Mouse (Mus musculus): Measurements from ENCODE around the gene Lypd5. TPM values are rescaled to one million over a fixed set of nuclear protein-coding genes. Genes with fewer than 3 reads are reported as not detected.

The Lypd5 gene
- total RNA-seq (2014; rRNA removed; ENCODE audit: low replicate concordance): not detected in 2 replicates
- not detected in 2 replicates for polyA plus RNA-seq (2015; fragmentation: Nextera tagmentation; extraction: Ambion mirVana)

DNA sequence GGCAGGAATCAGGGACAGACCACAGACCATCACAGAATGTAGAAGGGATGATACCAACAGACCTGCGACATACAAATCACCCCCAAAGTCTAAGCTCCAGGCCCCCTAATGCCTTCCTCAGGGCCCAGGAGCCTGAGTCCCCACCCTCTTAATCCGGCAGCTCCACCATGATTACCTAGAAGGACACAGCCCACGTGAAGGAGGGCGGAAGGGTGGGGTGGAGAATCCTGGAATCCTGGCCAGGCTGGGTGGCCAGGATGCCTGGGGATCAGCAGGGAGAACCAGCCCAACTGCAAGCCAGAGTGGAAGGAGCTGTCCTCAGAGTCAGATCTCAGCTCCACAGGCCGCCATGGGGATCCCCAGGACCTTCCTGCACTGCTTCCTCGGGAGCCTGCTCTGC is at the start of gene Lypd5:
TSS of gene Lypd5 (plus strand) at position 301 of the 400 bp plus-strand sequence.
- no peaks in the 10 kb centered on the region for H3K27me3 ChIP-seq (ENCODE audit: control insufficient read depth, insufficient read depth, low read length)
- H3K36me3 ChIP-seq (replicated peaks; ENCODE audit: control insufficient read depth, insufficient read depth, low read length): no peaks in the 10 kb centered on the region
- H3K9ac ChIP-seq (replicated peaks; ENCODE audit: low read depth, low read length): no peak within 1 kb of the TSS
- no peak within 1 kb of the TSS for H3K4me3 ChIP-seq (ENCODE audit: low read depth, low read length)
- TF ChIP-seq EP300 (IDR thresholded peaks at IDR 0.05; ENCODE audit: low read depth) (no peak), CTCF (IDR thresholded peaks at IDR 0.05; ENCODE audit: low read depth) (no peak)
- no peaks in the 10 kb centered on the region for H3K9me3 ChIP-seq (replicated peaks; ENCODE audit: control insufficient read depth, low read length)
- no peak within 1 kb of the TSS for H3K4me2 ChIP-seq (ENCODE audit: low read depth, low read length)
- no peaks in the 10 kb centered on the region for H3K4me1 ChIP-seq (ENCODE audit: control insufficient read depth, insufficient read depth)
- 31% methylated on average over 6 of the region's 6 CpGs for WGBS
- ATAC-seq (ENCODE audit: insufficient read depth, low read depth) (no peak), DNase-seq (ENCODE audit: low spot score) (no peak)
- H3K27ac ChIP-seq (ENCODE audit: low read depth): no peak within 1 kb of the TSS

DNA sequence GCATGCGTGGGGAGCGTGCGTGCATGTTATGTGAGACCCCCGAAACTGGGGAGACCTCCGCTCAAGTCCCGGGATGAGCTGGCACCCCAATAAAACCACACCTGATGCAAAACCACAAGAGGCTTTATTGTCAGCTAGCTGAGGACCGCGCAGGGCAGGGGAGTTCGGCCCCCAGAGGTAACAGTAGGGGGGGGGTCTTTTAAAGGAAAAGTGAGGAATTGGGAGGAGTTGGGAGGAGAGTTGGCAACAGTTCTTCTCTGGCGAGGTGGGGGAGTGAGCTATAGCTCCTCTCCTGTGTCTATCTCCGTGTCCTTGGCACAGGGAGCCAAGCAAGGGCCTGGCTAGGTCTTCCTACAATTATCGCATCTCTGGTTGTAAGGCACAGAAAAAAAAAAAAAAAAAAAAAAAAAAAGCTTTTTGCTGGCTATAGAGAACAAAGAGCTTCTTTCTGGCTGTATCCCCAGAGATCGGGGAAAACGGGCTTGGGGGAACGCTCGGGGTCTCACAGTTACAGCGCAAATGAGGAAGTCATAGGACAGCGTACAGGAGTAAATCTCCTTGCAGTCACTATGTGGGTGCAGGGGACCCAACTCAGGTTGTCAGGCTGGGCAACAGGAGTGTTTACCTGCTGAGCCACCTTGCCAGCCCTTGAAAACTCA is 49.0 kb upstream of the Lypd5 start:
- 2% methylated on average over 18 of the region's 18 CpGs for WGBS
- DNase-seq (ENCODE audit: low spot score) (no peak), ATAC-seq (ENCODE audit: insufficient read depth, low read depth) (0 out of 2 replicates have a peak, but pooled peaks have one; percentile 13)
- H3K4me2 ChIP-seq (ENCODE audit: low read depth, low read length): peak overlapping the region; percentile 86
- peaks cover 20% of the 10 kb centered on the region for H3K36me3 ChIP-seq (replicated peaks; ENCODE audit: control insufficient read depth, insufficient read depth, low read length)
- peaks cover 4% of the 10 kb centered on the region for H3K4me1 ChIP-seq (ENCODE audit: control insufficient read depth, insufficient read depth)
- H3K9me3 ChIP-seq (replicated peaks; ENCODE audit: control insufficient read depth, low read length): no peaks in the 10 kb centered on the region
- no peaks in the 10 kb centered on the region for H3K27me3 ChIP-seq (ENCODE audit: control insufficient read depth, insufficient read depth, low read length)
- H3K4me3 ChIP-seq (ENCODE audit: low read depth, low read length): peak overlapping the region; percentile 71
- H3K27ac ChIP-seq (ENCODE audit: low read depth): no peak overlapping the region
- 0 out of 2 replicates have a peak overlapping the region, but pooled peaks have one; percentile 12 for H3K9ac ChIP-seq (replicated peaks; ENCODE audit: low read depth, low read length)
- TF ChIP-seq EP300 (IDR thresholded peaks at IDR 0.05; ENCODE audit: low read depth): no peak
- no peak for TF ChIP-seq CTCF (IDR thresholded peaks at IDR 0.05; ENCODE audit: low read depth)

DNA sequence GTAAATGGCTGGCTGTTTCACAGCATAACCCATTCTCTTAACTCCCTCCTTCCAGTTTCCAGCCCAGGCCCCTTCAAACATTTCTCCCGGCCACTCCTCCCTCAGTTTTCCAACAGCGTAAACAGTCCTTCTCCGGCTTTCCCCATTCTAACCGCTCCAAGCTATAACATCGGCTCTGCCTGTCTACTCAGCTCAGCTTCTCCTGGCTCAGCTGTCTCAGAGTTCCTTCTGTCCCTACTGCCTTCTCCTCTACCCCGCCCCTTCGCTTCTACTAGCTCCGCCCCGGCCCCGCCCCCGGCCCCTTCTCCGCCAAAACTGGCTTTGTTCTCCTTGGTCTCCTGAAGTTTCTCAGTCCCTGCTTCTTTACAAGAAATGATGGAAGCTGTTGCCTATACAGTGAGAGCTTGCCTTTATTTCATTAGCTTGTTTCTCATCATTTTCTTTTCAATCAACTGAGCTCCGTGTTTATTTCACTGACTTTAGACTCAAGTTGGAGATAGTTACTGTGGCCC is 48.2 kb upstream of the Lypd5 start, which contains the start of gene Zfp61:
TSS of gene Zfp61 (minus strand) at position 462 of the 512 bp plus-strand sequence.
- Histone ChIP-seq H3K9ac (replicated peaks; ENCODE audit: low read depth, low read length) (no peak within 1 kb of the TSS), H3K4me3 (ENCODE audit: low read depth, low read length) (peak within 1 kb of the TSS; percentile 71)
- 2% methylated on average over 13 of the region's 13 CpGs for WGBS

DNA sequence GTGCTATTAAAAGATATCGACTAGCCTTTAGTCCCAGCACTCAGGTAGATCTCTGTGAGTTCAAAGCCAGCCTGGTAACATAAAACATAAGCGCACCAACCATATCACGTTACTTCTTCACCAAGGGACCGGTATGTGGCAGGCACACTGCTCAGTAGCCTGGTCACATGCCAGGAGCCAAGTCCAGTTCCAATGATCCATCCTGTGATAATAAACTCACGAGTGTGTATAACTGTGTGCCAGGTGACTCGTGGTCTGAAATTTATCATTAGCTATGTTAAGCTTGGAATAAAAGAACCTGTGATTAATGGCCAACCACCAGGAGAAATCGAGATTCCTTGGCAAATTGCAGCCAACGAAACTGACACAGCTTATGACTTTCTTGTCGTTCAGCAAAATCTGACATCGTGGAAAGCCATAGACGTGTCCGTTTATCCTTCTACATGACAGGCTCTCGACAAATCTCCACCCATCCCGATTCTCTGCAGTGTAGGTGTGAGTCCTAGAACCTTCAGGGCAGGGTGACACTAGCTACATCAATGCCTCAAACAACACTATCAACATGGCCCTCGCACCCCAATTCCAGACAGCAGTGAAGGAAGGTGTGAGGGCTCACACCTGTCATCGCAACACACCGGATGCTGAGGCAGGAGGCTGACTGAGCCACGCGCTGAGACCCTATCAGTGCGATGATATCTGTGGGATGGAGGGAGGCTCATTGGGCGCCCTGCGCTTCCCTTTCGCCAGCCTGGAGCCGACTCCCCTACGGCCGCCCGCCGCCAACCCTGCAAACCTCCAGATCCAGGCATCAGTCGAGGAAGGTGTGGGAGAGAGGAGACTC is 33.0 kb upstream of the Lypd5 start:
- Histone ChIP-seq H3K27me3 (ENCODE audit: control insufficient read depth, insufficient read depth, low read length) (no peaks in the 10 kb centered on the region), H3K36me3 (replicated peaks; ENCODE audit: control insufficient read depth, insufficient read depth, low read length) (0 out of 2 replicates have a peak, but pooled peaks cover 6% of the 10 kb centered on the region), H3K27ac (ENCODE audit: low read depth) (peak overlapping the region; percentile 43; the same call in 1 of the 2 replicates), H3K4me1 (ENCODE audit: control insufficient read depth, insufficient read depth) (peaks cover 4% of the 10 kb centered on the region; the same call in 1 of the 2 replicates), H3K9ac (replicated peaks; ENCODE audit: low read depth, low read length) (peak overlapping the region; percentile 60), H3K4me2 (ENCODE audit: low read depth, low read length) (peak overlapping the region; percentile 96), H3K9me3 (replicated peaks; ENCODE audit: control insufficient read depth, low read length) (no peaks in the 10 kb centered on the region), H3K4me3 (ENCODE audit: low read depth, low read length) (peak overlapping the region; percentile 69)
- ATAC-seq (ENCODE audit: insufficient read depth, low read depth): no peak; the same call in 1 of the 2 replicates
- WGBS: 27% methylated on average over 29 of the region's 29 CpGs
- no peak for DNase-seq (ENCODE audit: low spot score)
- no peak for TF ChIP-seq EP300 (IDR thresholded peaks at IDR 0.05; ENCODE audit: low read depth)
- TF ChIP-seq CTCF (IDR thresholded peaks at IDR 0.05; ENCODE audit: low read depth): no peak

More for the DNA sequence above, 48.2 kb upstream of the Lypd5 start, which contains the start of gene Zfp61:
- H3K27ac ChIP-seq (ENCODE audit: low read depth): no peak within 1 kb of the TSS
- 0 out of 2 replicates have a peak, but pooled peaks have one; percentile 19 for ATAC-seq (ENCODE audit: insufficient read depth, low read depth)
- H3K4me1 ChIP-seq (ENCODE audit: control insufficient read depth, insufficient read depth): peaks cover 4% of the 10 kb centered on the region
- DNase-seq (ENCODE audit: low spot score): peak; percentile 51
- peak within 1 kb of the TSS; percentile 86 for H3K4me2 ChIP-seq (ENCODE audit: low read depth, low read length)
- TF ChIP-seq EP300 (IDR thresholded peaks at IDR 0.05; ENCODE audit: low read depth) (no peak), CTCF (IDR thresholded peaks at IDR 0.05; ENCODE audit: low read depth) (no peak)
- H3K27me3 ChIP-seq (ENCODE audit: control insufficient read depth, insufficient read depth, low read length): no peaks in the 10 kb centered on the region
- no peaks in the 10 kb centered on the region for H3K9me3 ChIP-seq (replicated peaks; ENCODE audit: control insufficient read depth, low read length)
- H3K36me3 ChIP-seq (replicated peaks; ENCODE audit: control insufficient read depth, insufficient read depth, low read length): peaks cover 11% of the 10 kb centered on the region

DNA sequence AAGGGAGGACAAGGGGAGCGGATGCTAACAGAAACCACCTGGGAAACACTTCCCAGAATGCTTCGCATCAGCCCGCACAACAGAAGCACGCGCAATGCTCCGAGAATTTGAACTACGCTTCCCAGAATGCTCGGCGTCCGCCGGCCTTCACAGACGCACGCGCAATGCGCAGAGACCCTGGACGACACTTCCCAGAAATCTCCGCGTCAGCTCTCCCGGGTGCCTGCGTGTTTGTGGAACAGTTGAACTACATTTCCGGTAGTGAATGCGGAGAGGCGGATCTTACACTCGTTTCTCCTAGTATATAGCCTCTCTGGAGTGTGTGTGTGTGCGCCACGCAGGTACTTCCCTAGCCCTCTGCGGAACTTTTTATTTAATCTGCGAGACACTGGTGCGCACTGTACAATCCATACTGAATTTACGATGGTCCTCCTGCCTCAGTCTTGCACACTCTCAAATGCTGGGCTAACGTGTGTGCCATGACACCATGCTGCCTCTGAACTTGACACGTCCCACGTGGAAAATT is 32.4 kb upstream of the Lypd5 start, which contains the start of gene Zfp94:
TSS of gene Zfp94 (minus strand) at position 100 of the 526 bp plus-strand sequence.
- ATAC-seq (ENCODE audit: insufficient read depth, low read depth): peak; percentile 96
- TF ChIP-seq EP300 (IDR thresholded peaks at IDR 0.05; ENCODE audit: low read depth) (no peak), CTCF (IDR thresholded peaks at IDR 0.05; ENCODE audit: low read depth) (no peak)

More for the DNA sequence above, 32.4 kb upstream of the Lypd5 start, which contains the start of gene Zfp94:
- H3K9me3 ChIP-seq (replicated peaks; ENCODE audit: control insufficient read depth, low read length): no peaks in the 10 kb centered on the region
- H3K4me1 ChIP-seq (ENCODE audit: control insufficient read depth, insufficient read depth): peaks cover 4% of the 10 kb centered on the region; the same call in 1 of the 2 replicates
- H3K4me3 ChIP-seq (ENCODE audit: low read depth, low read length): peak within 1 kb of the TSS; percentile 69
- H3K4me2 ChIP-seq (ENCODE audit: low read depth, low read length): peak within 1 kb of the TSS; percentile 96
- peak; percentile 94 for DNase-seq (ENCODE audit: low spot score)
- H3K27ac ChIP-seq (ENCODE audit: low read depth): peak within 1 kb of the TSS; percentile 80
- no peaks in the 10 kb centered on the region for H3K27me3 ChIP-seq (ENCODE audit: control insufficient read depth, insufficient read depth, low read length)
- H3K9ac ChIP-seq (replicated peaks; ENCODE audit: low read depth, low read length): peak within 1 kb of the TSS; percentile 60
- no peaks in the 10 kb centered on the region for H3K36me3 ChIP-seq (replicated peaks; ENCODE audit: control insufficient read depth, insufficient read depth, low read length)
- under 1% methylated on average over 33 of the region's 33 CpGs for WGBS
